Mouse (Mus musculus): ENCODE results near the gene Crebl2. TPM values are rescaled to one million over a fixed set of nuclear protein-coding genes. Genes with fewer than 3 reads are reported as not detected.
A peak's percentile ranks its signal among the peaks of the same experiment; 100 is the strongest.

Crebl2 gene
- 10 to 100 TPM; 11.6 to 12.4 TPM for total RNA-seq (2021)
- long read RNA-seq, partial matches to known transcripts: 0 of 6 reads
- long read RNA-seq, other reads (novel, unspliced or antisense): 4 of 6 reads

DNA sequence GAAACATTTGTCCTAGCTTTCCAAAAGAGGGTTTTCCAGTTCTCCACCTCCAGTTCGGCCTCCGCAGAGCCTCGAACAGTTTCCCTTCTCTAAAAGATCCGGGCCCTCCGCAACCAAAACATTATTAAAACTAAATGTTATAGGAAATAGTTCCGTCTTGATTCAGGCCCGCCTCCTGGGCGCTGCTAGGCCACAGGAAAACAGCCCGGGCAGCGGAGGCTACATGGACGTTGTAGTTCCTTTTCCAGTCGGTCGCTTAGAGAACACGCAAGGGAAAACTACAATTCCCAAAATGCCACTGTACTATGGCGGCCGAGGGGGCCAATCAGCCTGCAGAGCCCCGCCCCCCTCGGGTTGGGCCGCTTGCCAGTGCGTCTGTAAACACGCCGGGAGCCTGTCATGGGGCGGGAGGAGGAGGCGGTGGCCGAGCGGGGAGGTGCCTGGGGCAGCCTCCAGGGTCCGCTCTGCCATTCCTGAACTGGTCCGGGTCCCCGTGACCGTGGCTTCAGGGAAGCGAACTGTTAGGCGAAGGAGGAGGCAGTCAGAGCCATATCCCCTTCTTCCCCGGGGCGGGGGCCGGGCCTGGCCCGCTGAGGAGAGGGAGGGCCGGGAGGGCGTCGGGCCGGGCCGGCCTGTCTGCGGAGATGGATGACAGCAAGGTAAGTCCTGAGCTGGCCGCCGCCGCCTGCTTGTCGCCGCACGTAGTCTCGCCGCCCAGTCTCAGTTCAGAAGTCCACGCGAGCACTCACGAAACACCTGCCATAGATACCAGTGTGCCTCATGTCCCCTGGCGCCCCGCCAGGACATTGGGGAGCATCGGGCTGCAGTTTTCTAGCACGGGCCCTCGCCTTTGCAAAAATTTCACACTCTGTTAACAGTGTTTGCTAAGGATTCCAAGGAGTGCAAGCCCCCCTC lies at the start of gene Crebl2:
TSS of gene Crebl2 (plus strand) at position 369 of the 915 bp plus-strand sequence.
- peak; percentile 99 to 100 for DNase-seq (ENCODE audit: low spot score in 2 of 2)

DNA sequence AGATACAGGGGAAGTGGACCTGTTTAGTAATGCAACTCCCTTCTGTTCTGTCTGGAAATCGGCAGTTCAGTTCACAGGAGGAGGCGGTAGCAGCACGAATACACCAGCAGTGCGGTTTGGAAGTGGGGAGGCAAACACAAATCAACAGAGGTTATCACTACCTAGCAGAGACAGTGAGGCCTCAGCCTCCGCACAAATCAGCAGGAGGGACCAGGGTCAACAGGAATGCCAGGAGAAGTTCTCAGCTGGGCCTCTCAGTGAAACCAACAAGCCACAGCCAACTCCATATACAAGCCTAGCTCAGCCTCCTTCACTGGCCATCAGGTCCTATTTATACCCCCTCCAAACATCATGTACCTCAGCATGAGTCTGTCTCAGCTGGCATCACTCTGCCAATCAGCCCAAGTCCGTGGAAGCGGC lies 48.5 kb upstream of the Crebl2 start:
- no peak for DNase-seq (ENCODE audit: low spot score in 2 of 2)

DNA sequence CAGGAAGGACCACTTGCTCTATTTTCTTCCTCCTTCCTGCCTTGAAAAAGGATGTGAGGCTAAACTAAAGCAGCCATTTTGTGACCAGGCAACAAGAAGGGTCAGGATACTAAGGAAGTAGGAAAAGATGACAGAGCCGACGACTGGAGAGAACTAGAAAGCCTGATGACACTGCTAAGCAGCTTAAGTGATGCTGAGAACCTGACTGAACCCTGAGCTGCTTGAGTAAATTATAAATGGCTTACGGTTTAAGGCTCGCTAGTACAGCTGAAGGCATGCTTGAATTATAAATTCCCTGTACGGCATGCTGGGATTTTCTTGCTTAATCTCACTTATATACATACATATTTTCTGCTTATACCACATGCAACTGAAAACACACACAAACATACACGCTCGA lies 47.1 kb upstream of the Crebl2 start:
- no peak for DNase-seq (ENCODE audit: low spot score in 2 of 2)

DNA sequence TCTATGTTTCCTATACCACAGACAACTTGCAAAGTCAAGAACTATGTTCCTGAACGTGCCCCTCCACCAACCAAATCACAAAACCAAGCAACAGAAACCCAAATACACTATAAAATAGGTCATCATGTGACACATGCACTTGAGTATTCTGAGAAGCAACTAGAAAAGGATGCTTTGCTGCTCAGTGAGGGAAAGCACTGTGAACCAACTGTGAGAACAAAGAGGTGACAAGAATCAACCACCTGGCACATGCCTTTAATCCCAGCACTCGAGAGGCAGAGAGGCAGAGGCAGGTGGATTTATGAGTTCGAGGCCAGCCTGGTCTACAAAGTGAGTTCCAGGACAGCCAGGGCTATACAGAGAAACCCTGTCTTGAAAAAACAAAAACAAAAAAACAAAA lies 43.5 kb upstream of the Crebl2 start:
- no peak for DNase-seq (ENCODE audit: low spot score in 2 of 2)

DNA sequence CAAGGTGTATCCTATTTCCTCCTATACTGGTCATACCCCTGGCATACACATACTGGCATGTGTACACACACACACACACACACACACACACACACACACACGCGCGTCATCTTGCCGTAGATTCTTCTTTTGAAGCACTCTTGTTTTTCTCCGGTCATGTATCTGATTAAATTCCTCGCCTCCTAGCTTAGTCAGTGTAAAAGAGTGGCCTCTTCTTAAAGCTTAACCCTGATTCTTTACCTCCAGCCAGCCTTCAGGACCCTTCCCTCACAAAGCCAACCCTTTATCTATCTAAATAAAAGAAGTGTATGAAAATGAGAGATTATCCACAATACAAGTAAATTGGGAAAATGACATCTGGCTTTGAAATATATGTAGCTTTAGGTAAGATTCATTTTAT lies 40.9 kb upstream of the Crebl2 start:
- DNase-seq (ENCODE audit: low spot score in 2 of 2): no peak

DNA sequence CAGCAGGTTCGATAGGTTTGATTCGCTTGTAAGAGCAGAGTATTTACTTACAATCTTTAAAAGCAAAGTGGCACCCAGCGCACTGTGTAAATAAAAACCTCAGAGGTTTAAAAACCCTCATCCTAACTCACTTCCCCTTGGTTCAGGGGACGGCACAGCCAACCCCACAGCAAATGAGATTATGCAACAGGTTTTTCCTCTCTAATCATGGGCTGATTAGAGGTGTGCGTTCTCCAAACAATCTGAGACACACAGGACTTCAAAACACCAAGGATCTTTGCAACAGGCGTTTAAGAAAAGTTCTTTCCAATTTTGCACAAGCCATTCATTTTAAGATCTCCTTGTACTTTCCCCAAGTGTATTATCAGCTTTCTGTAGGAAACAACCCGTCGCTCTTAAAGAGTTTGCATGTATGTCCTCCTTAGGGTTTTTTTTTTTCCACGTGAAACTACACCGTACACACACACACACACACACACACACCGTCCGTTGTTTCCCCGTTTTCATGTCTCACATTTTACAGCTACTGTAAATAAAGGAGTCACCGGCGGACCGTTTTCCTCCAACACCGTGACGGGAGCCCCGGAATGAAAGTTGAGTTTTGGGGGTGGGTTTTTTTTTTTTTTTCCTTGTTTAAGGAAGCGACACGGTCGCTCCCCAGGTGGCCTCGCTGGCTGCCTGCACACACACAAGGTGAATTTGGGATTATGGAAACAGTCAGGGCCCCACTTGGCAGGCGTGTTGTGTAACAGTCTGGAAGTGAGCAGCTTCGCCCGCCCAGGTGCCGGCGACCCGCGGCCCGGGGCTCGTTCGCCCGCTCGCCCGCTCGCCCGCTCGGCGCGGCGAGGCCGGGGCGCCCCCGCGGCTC lies 38.5 kb upstream of the Crebl2 start:
- DNase-seq (ENCODE audit: low spot score in 2 of 2): peak; percentile 22 to 28

DNA sequence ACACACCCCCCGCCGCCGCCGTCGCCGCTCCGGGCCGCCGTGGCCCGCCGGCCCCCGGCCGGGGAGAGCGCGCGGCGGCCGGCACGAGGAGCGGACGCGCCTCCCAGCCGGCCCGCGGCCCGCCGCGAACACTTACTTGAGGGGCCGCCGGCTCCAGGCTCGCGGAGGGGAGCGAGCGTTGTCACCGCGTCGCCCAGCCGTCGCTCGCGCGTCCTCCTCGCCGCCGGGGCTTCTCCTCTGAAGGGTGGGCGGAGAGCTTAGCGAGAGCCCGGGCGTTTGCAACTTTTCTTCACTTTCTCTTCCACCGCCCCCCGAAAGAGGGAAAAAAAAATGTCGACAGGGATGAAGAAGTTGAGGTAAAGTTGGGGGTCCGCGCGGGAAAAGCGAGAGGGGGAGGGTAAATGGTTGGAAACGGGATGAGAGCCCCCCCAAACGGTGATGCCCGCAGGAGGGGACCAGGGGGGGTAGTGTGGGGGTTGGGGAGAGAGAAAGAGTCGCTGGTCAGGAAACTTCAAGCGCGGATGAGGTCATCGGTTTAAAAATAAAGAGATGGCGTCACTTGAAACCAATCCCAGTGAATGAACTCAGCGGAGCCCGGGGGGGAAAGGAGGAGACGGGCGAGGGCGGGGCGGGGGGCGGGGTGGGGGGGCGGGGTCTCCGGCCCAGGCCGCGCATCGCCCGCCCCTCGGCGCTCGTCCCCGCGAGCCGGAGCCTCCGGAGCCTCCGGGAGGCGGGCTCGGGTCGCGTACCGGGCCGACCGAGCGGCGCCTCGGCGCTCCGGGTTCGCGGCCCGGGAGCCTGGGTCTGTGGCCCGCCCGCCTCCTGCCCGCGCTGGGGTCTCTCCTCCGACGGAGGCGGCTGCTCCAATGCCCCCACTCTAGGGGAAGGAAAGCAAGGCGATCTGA lies 37.6 kb upstream of the Crebl2 start, which contains the start of gene Dusp16:
TSS of gene Dusp16 (minus strand) at position 485 of the 905 bp plus-strand sequence.
- peak; percentile 75 to 81 for DNase-seq (ENCODE audit: low spot score in 2 of 2)

DNA sequence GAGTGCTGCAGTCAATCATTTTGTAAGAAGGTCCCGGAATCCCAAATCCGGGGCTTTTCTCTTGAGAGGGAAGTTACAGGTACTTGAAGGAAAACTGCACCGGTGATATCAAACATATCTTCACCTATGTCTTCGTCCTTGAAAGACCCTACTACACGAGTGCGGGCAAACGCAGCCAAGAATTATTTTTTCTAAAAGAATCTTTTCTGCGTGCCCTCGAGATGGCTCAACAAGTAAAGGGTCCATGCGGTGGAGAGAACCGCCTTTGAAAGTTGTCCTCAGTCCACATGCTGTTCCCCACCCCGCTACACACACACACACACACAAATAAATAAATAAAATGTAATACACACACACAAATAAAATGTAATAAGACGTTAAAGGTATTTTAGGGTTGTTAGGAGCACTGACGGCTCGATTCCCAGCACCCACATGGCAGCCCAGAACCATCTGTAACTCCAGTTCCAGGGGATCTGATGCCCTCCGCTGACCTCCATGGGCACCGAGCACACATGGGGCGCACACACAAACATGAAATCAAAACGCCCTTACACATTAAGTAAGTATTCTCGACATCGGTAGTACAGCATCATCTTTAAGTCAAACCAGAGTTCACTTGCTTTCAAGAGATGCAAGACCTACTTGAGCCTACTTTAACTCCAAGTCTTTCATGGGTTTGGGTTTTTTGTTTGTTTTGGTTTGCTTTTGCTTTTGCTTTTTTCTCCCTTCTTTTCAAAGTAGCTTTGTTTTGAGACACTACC lies 36.7 kb upstream of the Crebl2 start:
- no peak for DNase-seq (ENCODE audit: low spot score in 2 of 2)

DNA sequence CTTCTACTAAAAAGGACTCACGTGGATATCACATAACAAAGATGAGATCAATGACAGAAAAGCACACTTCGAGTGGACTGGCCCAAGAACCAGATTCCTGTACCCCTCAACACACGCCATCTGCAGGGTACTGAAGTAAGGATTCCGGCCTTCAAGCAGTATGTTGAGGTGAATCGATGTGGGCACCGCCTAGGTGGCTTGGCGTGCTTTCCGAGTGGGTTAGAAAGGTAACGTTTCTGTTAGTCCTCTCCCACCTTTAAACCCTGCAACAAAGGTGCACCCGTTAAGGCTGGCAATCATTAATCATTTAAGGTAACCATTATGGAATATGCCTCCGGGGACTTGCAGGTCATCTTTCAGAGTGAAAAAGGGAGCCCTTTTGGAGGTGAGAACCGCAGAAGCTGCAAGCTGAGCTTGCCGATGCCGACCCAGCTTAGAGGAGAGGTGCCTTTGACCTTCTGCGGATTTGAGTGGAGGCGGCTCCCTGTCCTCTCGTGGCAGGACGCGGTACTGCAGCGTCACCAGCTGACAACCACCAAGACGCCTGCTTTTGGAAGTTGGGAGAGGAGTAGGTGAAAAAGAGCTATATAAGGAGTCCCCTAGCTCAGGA lies 35.9 kb upstream of the Crebl2 start:
- DNase-seq (ENCODE audit: low spot score in 2 of 2): peak; percentile 87 to 88

DNA sequence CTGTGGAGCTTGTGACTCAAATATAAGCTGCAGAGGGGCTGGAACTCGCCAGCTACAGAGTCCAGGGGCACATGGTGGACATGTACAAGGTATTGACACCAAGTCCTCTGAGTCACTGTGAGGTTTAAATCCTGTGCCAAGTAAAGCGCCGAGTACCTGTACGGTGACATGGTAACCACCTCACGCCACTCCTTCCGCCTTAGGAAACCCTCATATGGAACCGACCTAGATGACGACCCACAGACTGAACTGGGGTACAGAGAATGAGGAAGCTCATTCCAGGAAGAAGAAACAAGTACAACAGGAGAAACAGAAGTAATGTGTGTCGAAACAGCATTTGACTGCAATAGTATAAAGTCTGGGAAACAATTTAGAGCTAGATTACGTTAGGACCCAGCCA lies 33.7 kb upstream of the Crebl2 start:
- DNase-seq (ENCODE audit: low spot score in 2 of 2): no peak

DNA sequence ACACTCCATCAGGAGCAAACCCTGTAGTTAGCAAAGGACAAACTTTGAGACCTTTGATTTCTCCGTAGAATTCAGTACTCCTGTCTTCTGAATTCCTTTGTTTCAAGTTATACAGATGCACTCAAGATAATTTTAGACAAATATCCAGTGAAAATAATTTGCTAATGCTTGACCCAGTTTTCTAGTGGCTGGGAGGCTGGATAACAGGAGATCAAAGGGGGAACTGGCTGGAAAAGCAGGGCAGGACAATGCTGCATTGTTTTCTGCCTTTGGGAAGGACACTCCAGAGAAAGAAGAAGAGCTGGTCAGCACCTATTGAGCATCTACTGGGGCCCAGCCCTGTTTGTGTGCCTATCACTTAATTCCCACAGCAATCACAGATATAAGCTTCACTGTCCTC lies 28.5 kb upstream of the Crebl2 start:
- DNase-seq (ENCODE audit: low spot score in 2 of 2): no peak

DNA sequence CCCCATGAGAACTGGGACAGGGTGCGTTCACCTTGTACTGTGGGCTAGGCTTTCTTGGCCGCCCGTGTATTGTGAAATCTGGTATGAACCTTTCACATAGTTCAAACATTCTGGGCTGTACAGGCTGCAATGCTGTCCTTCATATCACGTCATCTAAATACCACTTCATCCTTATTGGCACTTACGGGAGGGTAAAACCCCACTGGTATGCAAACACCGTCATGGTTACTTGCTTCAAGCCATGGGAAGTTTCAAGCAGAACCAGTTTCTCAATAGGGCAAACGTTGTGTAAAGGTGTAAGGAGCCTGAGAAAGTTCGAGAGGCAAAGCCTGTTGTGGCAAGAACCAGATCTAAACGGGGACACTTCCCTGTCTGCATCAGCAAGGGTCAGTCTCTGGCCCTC lies 27.3 kb upstream of the Crebl2 start:
- DNase-seq (ENCODE audit: low spot score in 2 of 2): no peak

DNA sequence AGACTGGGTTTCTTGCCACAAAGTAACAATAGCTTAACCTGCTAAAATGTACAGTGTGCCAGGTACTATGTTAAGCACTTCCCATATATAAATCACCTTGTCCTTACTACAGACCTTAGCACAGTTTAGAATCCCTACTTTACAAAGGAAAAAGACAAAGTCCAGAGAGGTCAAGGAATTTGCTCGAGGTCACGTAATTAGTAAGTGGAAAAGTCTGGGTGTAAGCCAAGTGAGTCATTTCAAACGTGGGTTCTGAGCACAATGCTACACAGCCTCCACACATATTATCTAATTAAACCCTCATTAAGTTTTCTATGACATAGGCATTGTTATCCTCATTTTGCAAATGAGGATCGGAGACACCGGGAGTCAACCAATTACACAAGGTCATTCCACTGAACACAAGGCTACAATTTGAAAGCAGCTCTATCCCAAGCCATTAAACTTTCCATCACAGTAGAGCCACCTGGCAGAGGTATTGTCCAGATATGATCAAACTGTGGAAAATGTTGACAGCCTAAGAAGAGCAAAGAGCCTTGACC lies 25.1 kb upstream of the Crebl2 start:
- DNase-seq (ENCODE audit: low spot score in 2 of 2): no peak

DNA sequence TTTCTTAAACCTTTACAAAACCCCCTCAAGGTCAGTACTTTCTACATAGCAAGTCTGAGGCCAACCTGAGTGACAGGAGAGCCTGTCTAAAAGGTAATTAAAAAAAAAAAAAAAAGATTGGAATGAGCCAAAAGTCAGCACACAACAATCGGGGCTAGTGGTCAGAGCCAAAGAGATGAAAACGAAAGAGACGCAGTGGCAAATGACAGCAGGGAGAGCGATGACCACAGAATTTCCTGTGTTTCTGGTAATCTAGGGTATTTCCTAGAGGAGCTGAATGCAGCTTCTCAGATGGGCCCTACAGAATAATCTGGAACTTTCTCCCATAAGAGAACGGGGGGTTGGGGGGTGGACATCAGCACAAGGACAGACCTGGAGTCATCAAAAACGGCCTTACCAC lies 23.8 kb upstream of the Crebl2 start:
- no peak for DNase-seq (ENCODE audit: low spot score in 2 of 2)

DNA sequence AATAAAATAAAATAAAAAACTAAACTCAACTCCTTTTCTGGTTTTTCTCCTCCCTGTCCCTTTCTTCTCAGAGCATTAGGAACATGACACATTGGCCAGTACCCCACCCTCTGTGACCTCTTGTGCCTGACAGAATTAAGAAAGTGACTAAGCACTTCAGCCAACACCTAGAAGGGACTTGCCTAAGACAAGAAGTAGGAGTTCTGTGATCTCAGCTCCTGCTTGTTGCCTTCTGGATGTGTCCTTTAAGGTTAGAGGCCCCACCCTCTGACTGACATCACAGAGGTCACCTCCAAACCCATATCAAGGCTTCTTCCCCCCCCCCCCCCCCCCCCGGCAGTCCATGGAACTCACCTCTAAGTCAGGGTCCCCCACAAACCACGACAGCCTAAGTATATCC lies 22.9 kb upstream of the Crebl2 start:
- no peak for DNase-seq (ENCODE audit: low spot score in 2 of 2)

DNA sequence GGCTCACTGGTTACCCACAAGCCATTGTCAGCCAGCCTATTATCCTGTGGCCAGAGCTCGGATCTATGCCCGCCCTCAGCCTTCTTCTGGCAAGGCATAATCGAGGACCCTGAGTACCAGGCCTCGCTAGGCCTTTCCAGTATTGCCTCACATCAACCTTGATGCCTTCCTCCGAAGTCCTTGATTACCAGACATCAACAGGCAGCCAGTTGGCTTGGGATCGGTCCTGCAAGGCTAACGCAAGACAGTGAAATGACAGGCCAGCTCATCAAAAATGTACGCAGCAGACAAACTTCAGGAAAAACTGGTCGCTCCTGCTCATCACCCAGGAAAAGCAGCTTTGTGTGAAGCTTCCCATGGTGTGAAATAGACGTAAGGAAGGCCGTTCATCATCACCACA lies 22.2 kb upstream of the Crebl2 start:
- DNase-seq (ENCODE audit: low spot score in 2 of 2): no peak

DNA sequence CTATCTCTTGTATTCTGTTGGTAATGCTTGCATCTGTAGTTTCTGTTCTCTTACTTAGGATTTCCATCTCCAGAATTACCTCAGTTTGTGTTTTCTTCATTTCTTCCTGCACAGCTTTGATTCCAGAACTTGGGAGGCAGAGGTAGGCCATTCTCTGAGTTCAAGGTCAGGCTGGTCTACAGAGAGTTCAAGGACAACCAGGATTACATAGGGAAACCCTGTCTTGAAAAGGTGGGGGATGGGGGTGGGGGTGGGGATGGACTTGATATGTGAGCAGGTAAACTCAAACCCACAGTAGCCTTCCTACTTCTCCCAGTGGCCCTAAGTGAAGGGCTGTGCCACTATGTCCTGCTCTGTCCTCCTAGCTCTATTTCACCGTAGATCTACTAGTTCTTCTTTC lies 16.9 kb upstream of the Crebl2 start:
- no peak for DNase-seq (ENCODE audit: low spot score in 2 of 2)

DNA sequence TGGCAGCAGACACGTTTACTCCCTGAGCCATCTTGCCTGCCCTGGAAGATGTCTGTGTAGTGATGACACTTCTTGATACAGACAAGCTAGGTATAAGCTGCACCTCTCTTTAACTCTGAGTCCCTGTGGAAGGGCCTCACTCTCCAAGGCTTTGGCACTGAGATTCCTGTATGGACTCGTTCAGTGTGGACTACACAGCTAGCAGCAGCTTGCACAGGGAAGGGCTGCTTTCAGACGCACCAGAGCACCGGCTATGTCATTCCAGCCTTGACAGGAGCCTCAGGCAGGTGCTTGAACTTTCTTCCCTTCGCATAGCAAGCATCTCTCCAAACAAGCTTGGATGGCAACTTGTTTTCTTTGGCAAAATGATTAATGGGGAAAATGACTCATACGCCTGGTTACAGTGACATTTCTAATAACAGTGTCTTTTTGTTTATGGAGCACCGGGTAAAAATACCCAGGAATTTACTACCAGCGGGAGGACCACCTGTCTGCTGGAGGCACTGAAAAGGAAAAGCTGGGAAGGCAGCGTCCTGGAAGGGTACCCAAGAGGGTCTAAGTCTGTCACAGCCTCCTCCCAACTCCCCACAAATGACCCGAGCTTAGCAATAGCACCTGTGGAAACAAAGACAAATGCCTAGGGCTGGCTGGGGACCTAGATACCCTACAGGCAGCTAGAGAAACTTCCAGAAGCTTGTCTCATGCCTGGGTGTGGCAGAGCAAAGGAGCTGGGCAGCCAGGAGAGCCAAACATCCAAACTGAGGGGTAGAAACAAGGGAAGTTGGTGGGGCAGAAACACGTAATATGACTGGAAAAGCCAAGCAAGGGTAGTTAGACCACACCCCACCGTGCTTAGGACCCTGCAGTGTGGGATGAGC lies 12.7 kb upstream of the Crebl2 start:
- DNase-seq (ENCODE audit: low spot score in 2 of 2): no peak
